Mouse (Mus musculus) forebrain, embryonic 10.5 days (tissue): ENCODE data around the gene Abl2. TPM values are rescaled to one million over a fixed set of nuclear protein-coding genes. Genes with fewer than 3 reads are reported as not detected.

Experiments used
- DNase-seq: peaks from one replicate; pipeline ENCODE4 v3.0.0-alpha.2; 2017; ENCODE audit warnings: low spot score; ENCODE audit errors: extremely low spot score
- H3K27ac ChIP-seq: fragments of 300-500 bp; sonication (generic); 2 replicates; pipeline ENCODE4 v1.5.1; 2016; ENCODE audit warnings: mild to moderate bottlenecking
- H3K27me3 ChIP-seq: fragments of 300-500 bp; sonication (generic); 2 replicates; pipeline ENCODE4 v1.6.1; 2016; ENCODE audit warnings: mild to moderate bottlenecking; ENCODE audit not compliant: poor library complexity, severe bottlenecking
- H3K36me3 ChIP-seq: fragments of 300-500 bp; sonication (generic); replicated peaks from 2 replicates; pipeline ENCODE4 v1.6.1; 2016; ENCODE audit warnings: mild to moderate bottlenecking, moderate library complexity
- H3K4me1 ChIP-seq: fragments of 300-500 bp; sonication (generic); 2 replicates; pipeline ENCODE4 v1.6.1; 2016
- H3K4me3 ChIP-seq: fragments of 300-500 bp; sonication (generic); 2 replicates; pipeline ENCODE4 v1.5.1; 2016; ENCODE audit warnings: mild to moderate bottlenecking, moderate library complexity
- H3K9me3 ChIP-seq: fragments of 300-500 bp; sonication (generic); 2 replicates; pipeline ENCODE4 v1.6.1; 2016; ENCODE audit warnings: mild to moderate bottlenecking, moderate library complexity
- WGBS: fragments of 180-500 bp; shearing (Covaris S2); methylation state at CpG from one replicate; pipeline ENCODE4 v1.1.7; 2016; 5-methylcytosine and 5-hydroxymethylcytosine counted together
- polyA plus RNA-seq: library from polyadenylated mRNA; unstranded; fragments of >200 nt; fragmentation: Nextera tagmentation; extraction: Ambion mirVana; gene quantifications from 2 replicates; pipeline ENCODE4 v1.2.1, GENCODE M21; 2016

Gene Abl2
- polyA plus RNA-seq, 1 experiment from 2014 or later, result 5.0 TPM

- H3K9me3 ChIP-seq, result no peaks in the 10 kb centered on the region; the same call in 1 of the 2 replicates
- DNase-seq, result no peak
- H3K36me3 ChIP-seq, result peaks cover 11% of the 10 kb centered on the region
- no peak overlapping the region for H3K27ac ChIP-seq
- 94% methylated on average over 4 of the region's 4 CpGs for WGBS
- no peaks in the 10 kb centered on the region for H3K4me1 ChIP-seq
- no peak overlapping the region for H3K4me3 ChIP-seq
- no peaks in the 10 kb centered on the region for H3K27me3 ChIP-seq
Observed at GRCm38 (mm10) chr1:156597089-156597488, 38.5 kb downstream of the Abl2 start.

GRCm38 (mm10) chr1:156602545-156602944, 44.0 kb downstream of the Abl2 start:
- Histone ChIP-seq H3K4me3 (no peak overlapping the region), H3K4me1 (no peaks in the 10 kb centered on the region), H3K27ac (no peak overlapping the region), H3K9me3 (no peaks in the 10 kb centered on the region; the same call in 1 of the 2 replicates), H3K36me3 (0 out of 2 replicates have a peak, but pooled peaks cover 5% of the 10 kb centered on the region), H3K27me3 (no peaks in the 10 kb centered on the region)
- WGBS, result 86% methylated on average over 3 of the region's 3 CpGs
- no peak for DNase-seq

GRCm38 (mm10) chr1:156605094-156605866, 46.7 kb downstream of the Abl2 start:
- Histone ChIP-seq H3K27ac (peak overlapping the region; percentile 25; the same call in 1 of the 2 replicates), H3K9me3 (no peaks in the 10 kb centered on the region), H3K27me3 (no peaks in the 10 kb centered on the region), H3K4me1 (peaks cover 15% of the 10 kb centered on the region), H3K4me3 (no peak overlapping the region), H3K36me3 (no peaks in the 10 kb centered on the region)
- 84% methylated on average over 12 of the region's 12 CpGs for WGBS
- no peak for DNase-seq

GRCm38 (mm10) chr1:156605940-156606339, 47.4 kb downstream of the Abl2 start:
- Histone ChIP-seq H3K36me3 (peaks cover 2% of the 10 kb centered on the region; the same call in 1 of the 2 replicates), H3K27me3 (no peaks in the 10 kb centered on the region), H3K4me1 (peaks cover 15% of the 10 kb centered on the region), H3K4me3 (no peak overlapping the region), H3K9me3 (no peaks in the 10 kb centered on the region), H3K27ac (no peak overlapping the region)
- no peak for DNase-seq
- 88% methylated on average over 2 of the region's 2 CpGs for WGBS

GRCm38 (mm10) chr1:156608496-156608895, 49.9 kb downstream of the Abl2 start:
- no peak for DNase-seq
- Histone ChIP-seq H3K4me1 (peaks cover 21% of the 10 kb centered on the region), H3K36me3 (peaks cover 12% of the 10 kb centered on the region), H3K27ac (no peak overlapping the region), H3K27me3 (no peaks in the 10 kb centered on the region), H3K4me3 (no peak overlapping the region), H3K9me3 (no peaks in the 10 kb centered on the region)
- 93% methylated on average over 2 of the region's 2 CpGs for WGBS

GRCm38 (mm10) chr1:156610257-156610656, 51.7 kb downstream of the Abl2 start:
- H3K36me3 ChIP-seq, result peaks cover 12% of the 10 kb centered on the region
- H3K9me3 ChIP-seq, result no peaks in the 10 kb centered on the region
- peaks cover 37% of the 10 kb centered on the region for H3K4me1 ChIP-seq
- H3K4me3 ChIP-seq, result no peak overlapping the region
- H3K27ac ChIP-seq, result no peak overlapping the region
- WGBS, result 94% methylated on average over 1 of the region's 1 CpGs
- no peak for DNase-seq
- H3K27me3 ChIP-seq, result no peaks in the 10 kb centered on the region

- DNase-seq, result peak; percentile 59
- peaks cover 63% of the 10 kb centered on the region for H3K4me1 ChIP-seq
- H3K27me3 ChIP-seq, result no peaks in the 10 kb centered on the region
- H3K9me3 ChIP-seq, result no peaks in the 10 kb centered on the region
- peak overlapping the region; percentile 82 for H3K27ac ChIP-seq
- H3K4me3 ChIP-seq, result peak overlapping the region; percentile 28
- H3K36me3 ChIP-seq, result peaks cover 12% of the 10 kb centered on the region
- 6% methylated on average over 9 of the region's 9 CpGs for WGBS
Observed at GRCm38 (mm10) chr1:156613855-156614530, 55.4 kb downstream of the Abl2 start.

GRCm38 (mm10) chr1:156614710-156615109, 56.1 kb downstream of the Abl2 start:
- Histone ChIP-seq H3K27me3 (no peaks in the 10 kb centered on the region), H3K9me3 (no peaks in the 10 kb centered on the region), H3K4me1 (peaks cover 59% of the 10 kb centered on the region), H3K4me3 (no peak overlapping the region), H3K27ac (no peak overlapping the region), H3K36me3 (peaks cover 12% of the 10 kb centered on the region)
- whole genome bisulfite sequencing, result 77% methylated on average over 1 of the region's 1 CpGs
- no peak for DNase-seq

GRCm38 (mm10) chr1:156615381-156616133, 57.0 kb downstream of the Abl2 start:
- peak; percentile 39 for DNase-seq
- Histone ChIP-seq H3K9me3 (no peaks in the 10 kb centered on the region), H3K27ac (peak overlapping the region; percentile 66), H3K36me3 (peaks cover 12% of the 10 kb centered on the region), H3K4me1 (peaks cover 64% of the 10 kb centered on the region), H3K27me3 (no peaks in the 10 kb centered on the region), H3K4me3 (peak overlapping the region; percentile 29)
- WGBS, result 25% methylated on average over 13 of the region's 13 CpGs

GRCm38 (mm10) chr1:156616989-156617598, 58.5 kb downstream of the Abl2 start:
- Histone ChIP-seq H3K27ac (peak overlapping the region; percentile 53), H3K9me3 (no peaks in the 10 kb centered on the region), H3K4me3 (peak overlapping the region; percentile 20), H3K27me3 (no peaks in the 10 kb centered on the region), H3K36me3 (no peaks in the 10 kb centered on the region; the same call in 1 of the 2 replicates), H3K4me1 (peaks cover 64% of the 10 kb centered on the region)
- WGBS, result 40% methylated on average over 12 of the region's 12 CpGs
- DNase-seq, result no peak

- Histone ChIP-seq H3K27me3 (no peaks in the 10 kb centered on the region), H3K27ac (0 out of 2 replicates have a peak overlapping the region, but pooled peaks have one; percentile 9), H3K9me3 (no peaks in the 10 kb centered on the region), H3K4me3 (no peak overlapping the region), H3K36me3 (peaks cover 5% of the 10 kb centered on the region), H3K4me1 (peaks cover 64% of the 10 kb centered on the region)
- 44% methylated on average over 4 of the region's 4 CpGs for WGBS
- DNase-seq, result no peak
Observed at GRCm38 (mm10) chr1:156617811-156618210, 59.2 kb downstream of the Abl2 start.

GRCm38 (mm10) chr1:156620292-156620909, 61.8 kb downstream of the Abl2 start:
- H3K36me3 ChIP-seq, result peaks cover 22% of the 10 kb centered on the region
- H3K9me3 ChIP-seq, result no peaks in the 10 kb centered on the region
- DNase-seq, result no peak
- H3K4me3 ChIP-seq, result no peak overlapping the region
- no peaks in the 10 kb centered on the region for H3K27me3 ChIP-seq
- H3K4me1 ChIP-seq, result peaks cover 40% of the 10 kb centered on the region
- H3K27ac ChIP-seq, result peak overlapping the region; percentile 1; the same call in 1 of the 2 replicates
- WGBS, result 76% methylated on average over 4 of the region's 4 CpGs
